Mouse (Mus musculus): Measurements from ENCODE around the gene Sart3.

Gene Sart3

GRCm38 (mm10) chr5:113765641-113766526, 6.4 kb downstream of the Sart3 start:
- DNase-seq (ENCODE audit: low spot score) = no peak

DNA sequence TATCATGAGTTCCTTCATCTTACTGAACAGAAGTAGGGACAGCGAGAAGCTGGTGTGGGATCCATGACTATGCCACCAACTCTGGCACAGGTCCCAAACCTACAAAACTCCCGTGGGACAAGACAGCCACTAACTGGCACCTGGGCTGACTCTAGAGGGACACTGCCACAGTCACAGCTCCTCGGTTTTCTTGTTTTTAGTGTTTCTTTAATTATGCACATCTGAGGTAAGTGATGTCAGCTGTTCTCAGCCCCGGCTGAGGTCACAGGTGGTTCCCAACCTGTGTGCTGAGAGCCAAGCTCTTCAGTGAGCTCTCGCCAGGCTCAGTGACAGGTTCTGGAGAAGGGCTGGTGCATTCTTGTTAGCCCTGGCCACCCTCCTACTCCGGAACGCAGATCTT, 7.9 kb downstream of the Sart3 start:
- DNase-seq (ENCODE audit: low spot score) = no peak

GRCm38 (mm10) chr5:113761585-113761984, 10.7 kb downstream of the Sart3 start:
- DNase-seq (ENCODE audit: low spot score) = no peak

DNA sequence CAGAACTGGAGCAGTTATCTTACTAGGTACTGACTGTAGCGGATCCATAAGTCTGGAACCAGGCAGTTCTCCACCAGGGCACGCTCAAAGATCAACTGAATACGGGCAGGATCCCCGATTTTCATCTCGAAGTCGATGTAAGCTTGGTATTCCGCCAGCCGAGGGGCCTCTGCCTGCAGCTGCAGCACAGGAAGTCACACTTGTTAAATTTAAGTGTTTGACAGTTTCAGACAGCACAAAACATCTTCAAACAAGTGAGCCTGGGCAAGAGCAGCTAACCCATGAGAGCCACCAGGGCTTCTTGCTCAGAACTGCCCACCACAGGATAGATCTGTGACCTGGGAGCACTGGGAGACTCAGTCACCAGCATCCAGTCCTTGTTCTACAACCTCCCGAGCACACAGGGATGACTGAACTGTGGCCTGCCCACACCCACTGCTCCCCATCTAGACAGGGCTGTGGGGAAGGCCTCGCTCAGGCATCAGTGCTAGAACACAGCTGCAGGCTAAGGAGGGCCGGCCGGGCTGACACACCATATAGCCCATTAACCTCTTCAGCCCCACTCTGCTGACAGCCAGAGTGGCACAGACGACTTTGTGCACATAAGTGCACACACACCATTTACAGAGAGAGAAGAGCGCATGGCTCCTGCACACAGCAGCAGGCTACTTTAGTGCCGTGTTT, 16.8 kb downstream of the Sart3 start:
- DNase-seq (ENCODE audit: low spot score) = no peak

DNA sequence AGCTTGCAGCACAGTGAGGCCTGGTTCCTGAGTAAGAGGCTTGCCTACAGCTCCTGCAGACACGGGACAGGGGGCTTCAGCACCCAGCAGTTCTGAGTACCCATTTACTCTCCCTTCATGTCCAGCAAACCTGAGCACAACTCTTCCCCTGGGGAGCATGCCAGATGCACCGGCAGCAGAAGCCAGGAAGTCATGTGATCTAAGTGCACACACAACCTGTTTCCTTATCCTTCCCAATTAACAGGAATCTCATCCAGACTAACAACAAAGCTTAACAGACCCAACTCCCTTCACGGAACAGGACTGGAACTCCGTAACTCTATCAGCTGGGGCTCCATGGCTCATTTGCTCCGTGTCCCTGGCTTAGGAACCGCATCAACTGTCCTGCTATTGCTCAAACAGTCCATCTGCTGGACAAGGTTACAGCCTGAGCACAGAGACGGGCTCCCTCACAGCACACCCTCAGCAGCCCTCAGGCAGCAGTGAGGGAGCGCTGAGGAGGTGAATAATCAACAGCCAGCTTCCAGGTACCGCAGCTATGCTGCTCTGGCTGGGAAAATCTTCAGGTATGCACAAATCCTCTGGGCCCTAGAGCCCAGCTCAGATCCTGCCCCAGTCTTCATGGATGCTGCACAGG, 20.7 kb downstream of the Sart3 start:
- no peak for DNase-seq (ENCODE audit: low spot score)

DNA sequence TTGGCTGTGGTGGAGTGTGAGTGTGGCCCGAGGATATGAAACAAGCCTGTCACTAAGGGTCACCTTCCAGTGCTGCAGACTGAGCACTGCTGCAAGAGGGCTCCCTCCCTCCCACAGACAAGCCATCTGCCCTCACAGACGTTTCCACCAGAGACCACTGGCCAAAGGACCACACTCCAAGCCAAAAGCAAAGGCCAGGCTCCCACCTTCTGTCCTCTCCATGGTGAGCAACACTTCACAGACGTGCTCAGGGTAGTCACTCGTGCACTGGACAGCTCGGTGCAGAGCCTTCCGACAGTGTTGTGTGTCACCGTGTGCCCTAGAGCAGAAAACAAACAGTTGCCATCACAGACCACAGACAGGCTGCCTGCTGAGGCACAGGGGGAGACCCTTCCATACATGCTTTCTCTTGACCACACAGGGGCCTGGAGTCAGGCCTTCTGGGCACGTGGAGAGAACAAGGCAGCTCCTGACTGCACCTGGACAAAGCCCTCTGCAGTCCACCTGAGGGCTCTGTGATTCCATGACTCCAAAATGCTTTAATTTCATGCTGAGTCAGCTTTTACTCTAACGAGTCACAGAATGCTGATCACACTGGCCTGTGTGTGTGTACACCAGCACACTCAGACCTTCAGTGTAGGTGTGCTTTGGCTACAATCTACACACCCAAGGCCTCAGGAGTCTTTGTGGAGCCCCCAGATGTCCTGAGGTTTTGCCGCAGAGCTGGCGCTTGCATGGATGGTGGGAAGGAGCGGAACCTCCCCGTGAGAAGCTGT, 23.6 kb downstream of the Sart3 start:
- DNase-seq (ENCODE audit: low spot score) = no peak

DNA sequence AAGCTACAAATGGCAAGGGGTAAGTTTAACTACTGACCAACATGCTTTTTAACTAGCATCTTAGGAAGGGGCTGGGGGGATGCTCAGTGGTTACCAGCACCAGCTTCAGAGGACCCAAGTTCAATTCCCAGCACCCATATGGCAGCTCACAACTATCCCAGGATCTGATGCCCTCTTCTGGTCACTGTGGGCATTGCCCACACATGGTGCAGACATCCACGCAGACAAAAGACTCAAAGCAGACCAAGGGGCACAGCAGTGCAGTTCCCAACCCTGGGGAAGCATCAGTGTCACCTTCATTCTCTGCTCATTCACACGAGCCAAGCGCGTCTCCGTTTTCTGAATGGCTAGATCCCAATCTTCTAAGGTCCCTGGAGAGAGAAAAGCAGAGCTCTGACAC, 24.7 kb downstream of the Sart3 start:
- DNase-seq (ENCODE audit: low spot score) = no peak

- DNase-seq (ENCODE audit: low spot score) = no peak
These were observed 34.6 kb downstream of the Sart3 start for GRCm38 (mm10) chr5:113737607-113738237.

DNA sequence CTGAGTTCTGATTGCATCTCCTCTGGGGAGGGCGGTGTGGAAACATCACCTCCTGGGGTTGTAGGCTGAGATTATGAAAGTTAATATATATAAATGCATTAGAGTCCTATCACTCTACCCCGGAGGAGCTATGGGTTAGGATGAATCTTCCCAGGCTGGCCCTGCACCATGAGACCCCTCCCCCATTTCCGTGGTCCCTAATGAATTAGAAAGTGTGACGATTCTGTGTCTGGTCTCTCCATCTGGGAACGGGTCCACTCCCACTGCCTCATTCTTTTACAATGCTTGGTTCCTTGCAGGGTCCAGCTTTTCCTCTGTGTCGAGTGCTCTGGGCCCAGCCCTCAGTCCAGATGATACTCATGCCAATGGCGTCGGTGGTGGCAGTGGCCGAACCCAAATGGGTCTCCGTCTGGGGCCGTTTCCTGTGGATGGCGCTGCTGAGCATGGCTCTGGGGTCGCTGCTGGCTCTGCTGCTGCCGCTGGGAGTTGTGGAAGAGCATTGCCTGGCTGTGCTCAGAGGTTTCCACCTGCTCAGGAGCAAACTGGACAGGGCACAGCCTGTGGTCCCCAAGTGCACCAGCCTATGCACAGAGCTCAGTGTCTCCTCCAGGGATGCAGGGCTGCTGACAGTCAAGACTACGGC, 35.7 kb downstream of the Sart3 start:
- DNase-seq (ENCODE audit: low spot score) = no peak

- no peak for DNase-seq (ENCODE audit: low spot score)
These were observed 36.2 kb downstream of the Sart3 start for GRCm38 (mm10) chr5:113736113-113736502.

GRCm38 (mm10) chr5:113735345-113736112, 36.8 kb downstream of the Sart3 start, which contains the start of gene Ficd:
Ficd (plus strand) TSS chr5:113735803.
- DNase-seq (ENCODE audit: low spot score) = peak; percentile 90

DNA sequence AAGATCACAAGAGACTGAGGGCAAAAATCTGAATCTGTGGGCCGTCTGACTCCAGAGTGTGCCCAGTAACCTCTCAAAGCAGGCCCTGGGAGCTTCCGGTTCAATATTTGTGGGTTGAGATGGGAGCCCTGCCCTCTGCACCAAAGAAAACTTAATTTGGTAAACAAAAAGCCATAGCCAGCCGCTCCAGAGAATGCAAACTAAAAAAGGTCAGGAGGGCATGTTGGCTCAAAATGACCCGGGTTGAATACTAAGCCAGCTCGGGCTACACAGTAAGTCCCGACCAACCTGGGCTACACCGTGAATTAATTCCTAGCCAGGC, 37.3 kb downstream of the Sart3 start:
- DNase-seq (ENCODE audit: low spot score) = no peak

- DNase-seq (ENCODE audit: low spot score) = no peak
These were observed 37.9 kb downstream of the Sart3 start for GRCm38 (mm10) chr5:113734376-113734775.

- DNase-seq (ENCODE audit: low spot score) = no peak
These were observed 40.1 kb downstream of the Sart3 start for GRCm38 (mm10) chr5:113732182-113732581.

- no peak for DNase-seq (ENCODE audit: low spot score)
These were observed 41.1 kb downstream of the Sart3 start for GRCm38 (mm10) chr5:113731174-113731573.

DNA sequence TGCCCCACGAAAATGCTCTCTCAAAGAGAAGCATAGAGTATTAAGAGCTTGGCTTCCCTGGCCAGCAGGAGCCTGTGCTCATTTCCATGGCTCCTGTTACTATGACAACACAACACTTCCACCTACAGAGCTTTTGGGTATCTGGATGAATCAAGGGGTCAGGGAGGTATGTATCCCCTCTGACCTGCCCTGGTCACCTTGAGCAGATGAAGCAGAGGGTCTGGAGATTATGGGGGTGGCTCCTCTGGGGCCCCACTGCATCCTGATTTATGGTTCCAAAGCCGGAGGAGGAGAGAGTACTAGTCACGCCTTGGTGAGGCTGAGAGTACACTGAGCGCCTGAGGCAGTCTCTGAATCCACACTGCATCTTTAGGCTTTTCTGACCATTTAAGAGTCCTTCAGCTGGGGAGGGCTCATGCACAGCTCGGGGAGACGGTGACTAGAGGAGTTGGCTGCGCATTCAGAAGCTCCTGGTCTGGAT, 41.6 kb downstream of the Sart3 start:
- no peak for DNase-seq (ENCODE audit: low spot score)

DNA sequence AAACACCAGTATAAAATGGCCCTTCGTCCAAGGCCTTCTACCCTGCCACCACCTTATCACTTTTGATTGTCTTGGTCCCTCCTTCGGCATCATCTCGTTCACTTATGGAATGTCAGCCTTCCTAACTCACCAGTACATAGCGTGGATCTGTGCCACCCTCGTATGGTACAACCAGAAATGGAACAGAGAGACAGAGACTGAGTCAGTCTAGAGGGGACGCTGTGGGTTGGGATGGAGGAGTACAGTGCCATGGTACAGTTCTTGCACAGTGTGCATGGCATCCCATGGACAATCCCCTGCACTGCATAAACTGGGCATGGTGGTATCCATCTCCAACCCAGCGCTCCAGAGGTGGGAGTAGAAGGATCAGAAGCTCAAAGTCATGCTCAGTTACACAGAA, 43.6 kb downstream of the Sart3 start:
- no peak for DNase-seq (ENCODE audit: low spot score)

GRCm38 (mm10) chr5:113728011-113728410, 44.3 kb downstream of the Sart3 start:
- no peak for DNase-seq (ENCODE audit: low spot score)

- DNase-seq (ENCODE audit: low spot score) = no peak
These were observed 45.1 kb downstream of the Sart3 start for GRCm38 (mm10) chr5:113727238-113727637.

DNA sequence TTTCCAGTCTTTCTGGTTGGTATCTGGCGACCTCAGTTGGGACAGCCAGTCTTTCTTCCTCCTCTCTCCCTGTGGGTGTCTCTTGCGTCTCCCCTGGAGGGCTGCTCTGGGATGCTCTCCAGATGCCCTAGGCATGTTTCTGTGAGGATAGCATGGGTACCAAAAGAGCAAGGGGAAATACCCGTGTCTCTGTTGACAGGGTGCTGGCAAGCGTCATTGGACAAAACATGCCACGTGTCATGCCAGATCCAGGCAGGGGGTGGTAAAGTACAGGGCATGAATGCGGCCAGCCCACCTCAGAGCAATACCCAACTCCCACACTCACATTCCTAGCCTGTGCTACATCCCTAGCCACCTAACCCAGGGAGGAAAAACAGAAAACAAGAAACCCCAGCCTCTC, 45.7 kb downstream of the Sart3 start:
- DNase-seq (ENCODE audit: low spot score) = no peak
